Mouse (Mus musculus): ENCODE results near the gene Stk4.

Stk4 gene

DNA sequence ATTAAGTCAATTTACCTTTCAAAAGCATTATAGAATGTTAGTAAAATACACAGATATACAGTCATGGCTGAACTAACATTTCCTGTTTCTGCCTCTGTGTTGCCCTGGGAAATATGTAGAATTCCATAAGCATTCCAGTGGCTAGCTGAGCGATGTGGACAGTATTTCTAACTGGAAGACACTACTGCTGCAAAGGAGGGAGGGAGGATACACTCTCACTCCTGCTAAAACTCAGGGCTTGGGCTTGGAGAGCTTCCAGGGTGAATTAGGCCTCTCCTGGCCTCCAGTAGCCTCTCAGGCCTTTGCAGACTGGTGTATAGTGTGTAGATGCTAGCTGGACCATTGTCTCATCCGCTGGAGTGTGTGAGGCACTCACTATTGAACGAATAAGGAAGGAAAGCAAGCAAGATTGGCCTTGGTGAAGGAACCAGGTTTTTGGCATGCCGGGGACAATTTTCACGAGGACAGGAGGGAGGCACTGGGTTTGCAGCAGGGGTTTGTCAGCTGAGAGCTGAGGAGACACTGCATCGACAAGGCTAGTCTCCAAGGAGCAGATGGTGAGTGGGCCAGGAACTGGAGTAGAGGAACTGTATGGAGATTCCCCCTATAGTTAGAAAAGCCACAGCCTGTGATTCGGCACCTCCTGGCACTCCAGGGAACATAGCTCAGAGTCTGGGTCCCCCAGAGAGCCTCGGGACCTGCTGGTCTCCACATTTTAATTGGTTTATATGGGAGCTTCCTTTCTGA, 104.7 kb downstream of the Stk4 start:
- no peak for DNase-seq

DNA sequence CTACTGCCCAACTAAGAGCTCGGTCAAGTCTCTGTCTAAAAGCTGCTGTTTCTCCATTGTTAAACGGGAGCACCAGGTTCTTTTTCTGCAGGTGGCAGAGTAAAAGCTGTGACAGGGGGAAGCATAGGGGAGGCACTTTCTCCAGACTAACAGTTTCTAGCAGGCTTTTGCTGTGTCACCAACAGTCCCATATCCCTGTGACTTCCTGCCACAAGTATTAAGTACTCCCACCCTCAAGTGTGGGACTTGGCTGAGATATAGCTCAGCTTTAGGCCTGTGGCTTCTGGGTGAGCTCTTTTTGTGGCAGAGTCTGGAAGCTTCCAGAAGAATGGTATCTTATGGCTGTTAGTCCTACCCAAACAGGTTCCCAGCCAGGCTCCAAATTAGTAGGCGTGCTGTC, 105.7 kb downstream of the Stk4 start:
- no peak for DNase-seq

DNA sequence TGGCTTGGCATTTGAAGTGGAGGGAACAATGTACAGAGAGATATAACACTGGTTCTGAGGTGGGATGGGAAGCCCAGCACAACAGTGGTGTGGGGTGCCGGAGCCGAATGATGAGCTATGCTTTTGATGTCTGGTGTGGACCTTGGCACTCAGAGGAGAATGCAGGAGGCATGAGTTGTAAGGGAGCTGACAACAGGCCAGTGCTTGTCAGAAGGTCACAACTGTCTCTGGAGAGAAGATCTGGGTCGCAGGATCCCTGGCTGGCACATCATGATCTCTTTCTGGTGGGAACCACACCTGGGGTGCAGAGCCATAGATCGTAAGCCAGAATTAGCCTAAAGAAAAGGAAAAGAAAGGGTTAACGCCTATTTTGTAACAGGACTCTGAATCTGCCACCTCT, 107.7 kb downstream of the Stk4 start:
- no peak for DNase-seq

DNA sequence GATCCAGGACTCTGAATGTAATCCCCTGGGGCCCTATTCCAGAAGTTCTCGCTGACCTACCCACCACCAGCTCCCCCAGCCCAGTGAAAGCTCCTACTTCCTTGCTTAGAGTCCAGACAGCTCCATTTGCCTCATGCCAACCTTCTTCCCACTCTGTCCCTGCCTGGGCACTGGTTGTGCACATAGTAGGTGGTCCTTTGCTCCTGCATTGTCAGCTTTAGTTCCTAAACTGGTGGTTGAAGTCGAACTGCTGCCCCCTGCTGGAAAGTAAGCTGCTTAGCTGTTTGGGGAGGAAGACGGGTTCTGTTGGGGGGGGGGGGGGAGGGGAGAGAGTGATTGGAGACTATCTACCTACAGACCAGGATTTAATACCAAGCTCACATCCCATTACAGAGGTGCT, 110.0 kb downstream of the Stk4 start:
- no peak for DNase-seq

DNA sequence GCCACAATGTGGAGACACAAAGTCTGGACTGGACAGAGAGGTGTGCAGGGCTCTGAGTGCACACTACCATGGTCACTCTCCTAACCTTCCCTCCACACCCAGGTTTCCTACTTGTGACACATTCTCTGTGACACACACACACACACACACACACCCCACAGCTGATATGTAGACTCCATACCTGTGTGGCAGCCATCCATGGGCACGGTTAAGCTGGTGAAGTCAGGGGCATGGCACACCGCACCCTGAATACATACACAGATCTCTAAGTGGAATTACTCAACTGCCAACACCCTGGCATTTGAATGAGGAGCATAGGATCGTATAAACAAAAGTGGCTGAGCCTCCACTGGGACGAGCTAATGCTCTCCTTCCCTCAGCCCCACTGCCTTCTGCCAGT, 110.6 kb downstream of the Stk4 start:
- DNase-seq: no peak

DNA sequence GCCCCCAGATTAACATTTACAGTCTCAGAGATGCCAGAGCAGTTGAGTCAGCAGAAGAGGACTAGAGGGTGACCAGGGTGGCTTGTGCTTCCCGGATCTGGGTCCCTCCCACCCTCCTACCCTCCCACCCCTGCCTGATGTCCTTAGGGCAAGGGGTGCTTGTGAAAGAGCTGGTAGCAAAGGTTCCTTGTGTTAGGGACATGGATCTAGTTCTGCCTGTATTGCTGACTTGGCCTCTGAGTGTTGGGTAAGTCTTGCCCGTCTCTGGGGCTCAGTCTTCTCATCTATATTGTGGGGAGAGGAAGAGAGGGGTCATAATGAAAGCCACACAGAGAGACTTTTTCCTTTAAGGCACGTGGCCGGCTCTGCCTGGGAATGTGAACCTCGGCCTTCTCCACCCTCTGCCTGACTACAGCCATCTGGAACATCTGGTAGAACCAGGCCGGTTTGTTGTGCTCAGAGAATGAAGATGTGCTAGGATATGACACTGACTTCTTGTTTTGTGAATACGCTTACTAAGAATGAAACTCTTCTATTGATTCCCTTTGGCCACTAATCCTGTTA, 112.7 kb downstream of the Stk4 start, which contains the start of gene Wfdc5:
Gene Wfdc5, minus strand, starts transcription at position 51 of the 564 bp plus-strand sequence.
- no peak for DNase-seq

DNA sequence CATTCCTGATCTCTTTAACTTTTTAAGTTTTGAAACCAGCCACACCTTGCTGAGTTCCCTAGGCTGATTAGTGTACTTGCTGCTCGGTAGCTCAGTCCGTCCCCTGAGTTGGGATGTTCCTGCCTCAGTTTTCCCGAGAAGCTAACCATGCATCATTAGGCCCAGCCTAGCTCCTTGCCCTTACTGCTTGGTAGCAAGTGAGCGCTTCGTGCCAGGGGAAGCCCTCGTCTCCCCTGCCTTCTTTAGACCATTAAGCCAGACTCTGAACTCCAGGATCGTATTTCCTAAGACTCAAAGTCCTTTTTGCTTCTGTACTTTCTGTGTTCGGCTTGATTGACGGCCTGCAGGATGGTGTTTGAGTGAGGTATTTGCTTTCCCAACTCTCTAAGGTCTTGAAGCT, 113.2 kb downstream of the Stk4 start:
- DNase-seq: no peak

DNA sequence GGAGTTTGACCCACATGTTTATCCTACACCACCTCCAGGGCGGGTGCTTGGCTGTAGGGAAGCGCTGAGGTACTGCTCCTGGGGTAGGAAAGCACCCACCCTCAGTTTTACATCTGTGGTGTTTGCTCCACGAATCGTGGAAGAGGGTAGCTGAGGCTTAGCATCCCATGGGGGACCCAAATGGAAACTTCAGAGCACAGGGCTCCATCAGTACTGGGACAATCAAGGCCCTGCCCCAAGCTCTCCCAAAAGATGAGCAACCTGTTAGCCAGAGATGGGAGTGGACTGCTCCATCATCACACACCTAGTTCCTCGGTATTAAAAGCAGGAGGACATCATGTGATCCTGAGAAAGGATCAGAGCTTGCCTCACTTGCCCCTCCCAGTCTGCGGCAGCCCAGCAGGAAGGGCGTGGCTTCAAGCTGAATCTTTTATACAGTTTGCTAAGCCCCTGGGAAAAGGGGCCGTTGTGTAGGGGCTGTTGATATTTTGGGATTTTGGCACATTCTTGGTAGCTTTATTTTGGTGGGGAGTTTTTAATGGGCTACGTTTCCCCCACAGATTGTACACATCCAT, 114.1 kb downstream of the Stk4 start:
- DNase-seq: no peak

DNA sequence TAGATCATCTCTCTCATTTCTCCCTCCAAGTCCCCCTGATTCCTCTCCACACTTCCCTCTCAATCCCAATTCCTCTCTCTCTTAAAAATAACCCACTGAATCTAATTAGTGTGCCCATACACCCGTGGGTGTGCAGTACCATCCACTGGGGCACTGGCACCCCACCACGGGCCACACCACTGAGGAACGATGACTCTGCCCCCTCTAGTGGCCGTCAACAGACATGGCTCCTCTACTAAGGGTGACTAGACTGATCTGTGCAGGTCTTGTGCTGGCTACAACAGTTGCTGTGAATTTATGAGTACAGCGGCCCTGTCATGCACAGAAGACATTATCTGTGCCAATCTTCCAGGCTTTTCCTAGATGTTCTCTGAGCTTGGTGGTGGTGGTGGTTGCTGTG, 118.6 kb downstream of the Stk4 start:
- no peak for DNase-seq

DNA sequence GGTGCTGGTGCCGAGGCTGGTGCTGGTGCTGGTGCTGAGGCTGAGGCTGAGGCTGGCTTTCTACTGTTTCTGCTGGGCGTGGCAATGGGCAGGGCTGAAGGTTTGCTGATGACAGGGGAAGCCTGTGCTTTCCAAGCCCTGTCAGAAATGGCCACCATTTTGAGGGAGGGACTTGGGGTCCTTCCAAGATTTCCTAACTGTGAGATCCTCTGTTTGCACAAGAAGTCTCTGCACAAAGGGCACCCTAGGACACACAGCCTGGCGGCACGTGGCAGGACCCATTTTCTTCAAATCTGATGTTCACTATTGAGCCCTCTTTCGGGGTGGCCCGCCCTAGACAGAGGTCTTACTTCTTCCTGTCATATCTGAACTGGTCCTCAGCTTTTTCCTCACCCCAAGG, 120.5 kb downstream of the Stk4 start, which contains the start of gene Wfdc12:
Gene Wfdc12, minus strand, starts transcription at position 33 of the 400 bp plus-strand sequence.
- no peak for DNase-seq

DNA sequence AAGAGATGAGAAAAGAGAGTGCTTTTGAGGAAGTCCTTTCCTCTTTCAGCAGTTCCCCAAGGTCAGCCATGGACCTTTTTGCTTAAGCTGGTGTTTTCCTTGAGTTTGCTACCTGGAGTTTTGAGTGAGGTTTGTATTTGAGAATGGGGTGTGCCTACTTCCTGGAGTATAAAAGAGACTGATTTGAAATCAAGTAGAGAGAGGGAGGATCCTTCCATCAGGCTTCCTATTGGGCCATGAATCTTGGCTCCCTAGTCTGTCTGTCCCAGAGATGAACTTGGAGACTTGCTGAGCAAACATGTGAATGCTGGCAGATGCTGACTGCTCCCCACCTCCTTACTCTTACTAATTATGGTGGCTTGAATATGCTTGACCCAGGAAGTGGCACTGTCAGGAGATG, 122.2 kb downstream of the Stk4 start:
- DNase-seq: no peak

DNA sequence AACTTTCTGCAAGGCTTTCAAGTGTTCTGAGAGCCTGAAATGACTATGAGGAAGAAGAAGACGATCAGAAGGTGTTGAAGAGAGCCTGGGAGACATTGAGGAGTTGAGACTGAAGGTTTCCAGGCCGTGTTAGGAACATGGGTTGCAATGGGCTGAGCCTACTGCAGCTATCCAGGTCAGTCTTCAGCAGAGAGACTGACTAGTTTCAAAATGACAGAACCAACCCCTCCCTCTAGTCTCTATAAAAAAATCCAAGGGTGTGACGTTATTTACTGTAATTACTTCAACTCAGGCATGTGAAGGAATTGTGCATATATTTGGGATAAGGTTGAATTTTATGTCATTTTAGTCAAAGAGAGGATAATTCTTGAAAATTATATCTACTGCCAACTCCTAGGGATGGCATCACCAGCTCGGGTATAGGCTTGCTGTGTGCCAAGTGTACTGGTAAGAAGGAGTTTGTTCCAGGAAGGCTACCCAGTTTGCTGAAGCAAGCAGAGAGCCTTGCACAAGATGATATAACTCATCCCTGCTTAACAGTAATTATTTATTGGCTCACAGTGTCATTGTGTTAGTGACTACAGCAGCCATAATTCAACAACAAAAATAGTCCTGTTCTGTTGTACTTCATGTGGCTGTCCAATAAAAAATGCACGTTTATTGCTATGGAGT, 125.0 kb downstream of the Stk4 start:
- DNase-seq: no peak

DNA sequence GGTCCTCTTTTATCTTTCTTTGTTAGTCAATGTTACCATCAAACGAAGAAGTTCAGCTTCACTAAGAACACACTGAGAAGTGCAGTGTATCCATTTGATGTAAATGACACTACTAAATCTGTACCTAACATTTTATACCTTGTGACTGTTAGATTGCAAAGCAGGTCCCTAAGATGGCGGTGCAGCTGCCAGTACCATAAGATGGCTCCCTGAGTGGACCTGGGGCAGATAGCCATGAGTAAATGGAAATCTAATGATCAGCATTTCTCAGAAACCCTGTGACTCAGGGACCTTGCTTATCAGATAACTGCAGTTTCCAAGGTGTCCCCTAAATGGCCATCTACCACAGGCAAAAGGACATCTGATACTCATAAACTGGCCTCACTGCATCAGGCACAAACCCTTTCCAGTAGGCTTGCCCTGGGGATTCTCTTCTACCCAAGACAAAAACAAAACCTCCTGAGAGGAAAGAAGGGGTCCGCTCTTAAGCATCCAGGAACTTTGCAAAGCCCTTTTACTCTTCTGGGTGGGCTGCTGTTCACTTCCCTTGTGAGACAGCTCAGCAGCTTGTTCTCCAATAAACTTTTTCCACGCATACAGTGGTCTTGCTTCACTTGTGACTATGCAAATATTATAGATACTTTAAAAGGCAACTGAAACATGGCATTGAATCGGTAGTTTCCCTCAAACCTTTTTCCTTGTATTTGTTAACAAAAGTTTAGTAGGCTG, 126.0 kb downstream of the Stk4 start:
- no peak for DNase-seq

DNA sequence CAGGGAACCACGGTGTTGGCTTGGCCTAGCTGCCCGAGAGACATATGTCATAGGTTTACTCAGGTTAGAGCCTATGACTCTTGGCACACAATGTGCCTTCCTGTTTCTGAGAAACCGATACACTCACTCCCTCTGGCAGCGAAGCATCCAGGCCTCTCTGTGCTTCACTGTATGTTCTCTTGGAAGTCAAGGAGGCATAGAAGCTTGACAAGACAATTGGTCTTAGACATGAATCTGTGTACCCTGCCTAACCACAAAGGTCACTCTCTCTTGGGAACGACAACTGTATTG, 126.5 kb downstream of the Stk4 start:
- DNase-seq: no peak

DNA sequence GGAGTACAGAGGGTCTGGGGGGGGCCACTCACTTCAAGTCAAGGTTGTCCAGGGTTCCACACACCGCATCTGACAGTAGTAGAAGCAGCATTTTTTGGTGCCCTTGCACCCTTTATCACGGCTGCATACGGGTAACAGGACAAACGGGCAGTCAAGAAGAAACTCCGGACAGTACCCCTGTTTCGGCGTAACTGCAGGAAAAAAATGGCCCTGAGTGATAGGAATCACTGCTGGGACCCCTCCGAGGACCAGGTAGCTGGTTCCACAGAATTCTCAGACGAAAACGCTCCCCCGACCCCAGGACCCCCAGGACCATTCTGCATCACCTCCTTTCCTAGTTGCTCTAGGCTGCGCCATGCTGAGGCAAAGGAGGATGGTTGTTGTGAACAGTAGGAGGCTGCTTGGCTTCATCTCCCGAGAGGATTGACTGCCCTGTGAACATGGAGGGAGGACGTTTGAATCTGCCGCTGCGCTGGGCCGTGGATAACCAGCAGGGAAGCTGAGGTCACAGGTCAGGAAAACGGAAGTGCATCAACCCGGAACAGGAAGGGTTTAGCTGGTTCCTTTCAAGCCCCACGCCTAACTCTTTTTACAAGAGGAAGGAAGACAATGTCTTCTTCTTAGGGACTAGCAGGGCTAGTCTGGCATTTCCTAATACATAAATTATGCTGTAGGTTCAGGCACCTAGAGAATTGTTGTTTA, 129.7 kb downstream of the Stk4 start, which contains the start of gene Wfdc15a:
Gene Wfdc15a, minus strand, starts transcription at position 505 of the 702 bp plus-strand sequence.
- no peak for DNase-seq

Measured in thymus, adult 18-20 months (tissue).